Mouse (Mus musculus) olfactory bulb, adult 2 months (tissue): ENCODE measurements around the gene Anapc5. TPM values are rescaled to one million over a fixed set of nuclear protein-coding genes. Genes with fewer than 3 reads are reported as not detected.
A peak's percentile ranks its signal among the peaks of the same experiment; 100 is the strongest.

Source experiments
- H3K27ac ChIP-seq: fragments of 200-500 bp; 2 replicates; pipeline ENCODE4 v1.5.1; 2012; ENCODE audit warnings: low read depth, low read length; ENCODE audit not compliant: insufficient read depth
- H3K4me1 ChIP-seq: fragments of 200-500 bp; 2 replicates; pipeline ENCODE4 v1.6.1; 2012; ENCODE audit warnings: low read length; ENCODE audit not compliant: control insufficient read depth, insufficient read depth
- H3K4me3 ChIP-seq: fragments of 200-500 bp; 2 replicates; pipeline ENCODE4 v1.5.1; 2012; ENCODE audit warnings: mild to moderate bottlenecking, low read depth, low read length, moderate library complexity; ENCODE audit not compliant: insufficient read depth
- CTCF ChIP-seq: fragments of 200-500 bp; IDR thresholded peaks from 2 replicates; pipeline ENCODE4 v1.5.1; 2012; ENCODE audit warnings: low read depth, mild to moderate bottlenecking, low read length, moderate library complexity; ENCODE audit not compliant: insufficient read depth
- POLR2A ChIP-seq: fragments of 200-500 bp; IDR thresholded peaks from 2 replicates; pipeline ENCODE4 v1.6.1; 2012; ENCODE audit warnings: mild to moderate bottlenecking, low read depth, low read length, moderate library complexity; ENCODE audit not compliant: insufficient read depth
- WGBS: fragments of 180-500 bp; shearing (Covaris S2); methylation state at CpG from one replicate; pipeline ENCODE4 v1.1.7; 2018; 5-methylcytosine and 5-hydroxymethylcytosine counted together
- polyA plus RNA-seq: library from polyadenylated mRNA; stranded (reverse); fragments of >200 nt; gene quantifications from 2 replicates; pipeline ENCODE4 v1.2.4, GENCODE M21; 2012; ENCODE audit warnings: low replicate concordance; ENCODE audit not compliant: missing spikeins, insufficient read depth, insufficient read length

Gene Anapc5
- polyA plus RNA-seq, 1 experiment: not detected

GRCm38 (mm10) chr5:122783726-122784406 is 37.3 kb downstream of the Anapc5 start:
- no peak overlapping the region; the same call in none of the 2 replicates for H3K27ac ChIP-seq
- 33% methylated on average over 14 of the region's 14 CpGs for WGBS
- H3K4me3 ChIP-seq: no peak overlapping the region
- TF ChIP-seq CTCF (no peak), POLR2A (no peak)
- peaks cover 11% of the 10 kb centered on the region for H3K4me1 ChIP-seq

DNA sequence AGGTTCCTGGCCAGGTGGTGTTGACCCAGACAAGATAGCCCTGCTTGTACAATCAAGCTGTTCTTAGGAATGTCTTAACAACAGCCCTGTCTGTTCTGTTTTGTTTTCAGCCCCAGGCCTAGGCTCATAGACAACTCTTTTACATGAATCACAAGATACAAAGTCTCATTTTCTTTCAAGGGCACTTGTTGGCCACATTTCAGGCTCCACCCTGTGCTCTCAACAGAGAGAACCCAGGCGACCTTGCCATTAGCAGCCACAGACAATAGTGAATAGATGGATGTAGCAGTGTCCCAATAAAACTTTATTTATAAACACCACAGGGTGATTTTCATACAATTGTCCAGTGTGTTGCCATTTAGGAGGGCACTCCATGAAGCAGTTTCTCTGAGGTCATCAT is 39.1 kb downstream of the Anapc5 start:
- no peak for TF ChIP-seq CTCF
- TF ChIP-seq POLR2A: no peak
- Histone ChIP-seq H3K27ac (no peak overlapping the region), H3K4me1 (peaks cover 20% of the 10 kb centered on the region), H3K4me3 (no peak overlapping the region)
- WGBS: 75% methylated on average over 1 of the region's 1 CpGs

DNA sequence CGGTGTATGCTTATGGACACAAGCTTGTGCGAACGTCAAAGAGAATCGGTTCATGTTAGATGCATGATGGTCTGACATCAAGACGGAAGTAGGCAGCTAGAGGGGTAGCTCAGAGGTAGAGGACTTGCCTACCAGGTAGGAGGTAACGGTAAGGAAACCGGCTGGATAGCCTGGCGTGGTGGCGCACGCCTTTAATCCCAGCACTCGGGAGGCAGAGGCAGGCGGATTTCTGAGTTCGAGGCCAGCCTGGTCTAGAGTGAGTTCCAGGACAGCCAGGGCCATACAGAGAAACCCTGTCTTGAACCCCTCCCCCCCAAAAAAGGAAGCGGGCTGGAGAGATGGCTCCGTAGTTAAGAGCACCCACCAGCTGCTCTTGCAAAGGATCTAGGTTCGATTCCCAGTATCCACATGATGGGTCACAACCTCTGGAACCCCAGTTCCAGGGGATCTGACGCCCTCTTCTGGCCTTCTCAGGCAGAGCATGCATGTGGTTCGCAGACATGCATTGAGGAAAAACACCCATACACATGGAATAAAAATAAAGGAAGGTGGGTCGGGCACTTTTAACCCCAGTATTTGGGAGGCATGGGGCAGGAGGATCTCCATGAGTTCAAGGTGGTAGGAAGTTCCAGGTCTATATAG is 40.2 kb downstream of the Anapc5 start:
- TF ChIP-seq POLR2A (no peak), CTCF (no peak)
- 92% methylated on average over 19 of the region's 19 CpGs for WGBS
- H3K27ac ChIP-seq: no peak overlapping the region
- no peak overlapping the region for H3K4me3 ChIP-seq
- H3K4me1 ChIP-seq: peaks cover 24% of the 10 kb centered on the region

- WGBS: 1% methylated on average over 57 of the region's 63 CpGs
- TF ChIP-seq POLR2A (peak; percentile 33; the same call in 1 of the 2 replicates), CTCF (no peak)
- H3K4me3 ChIP-seq: peak within 1 kb of the TSS; percentile 49
- no peak within 1 kb of the TSS for H3K27ac ChIP-seq
- peaks cover 35% of the 10 kb centered on the region for H3K4me1 ChIP-seq
Observed at GRCm38 (mm10) chr5:122779277-122779834, 41.8 kb downstream of the Anapc5 start, which contains the start of gene Camkk2. Gene Camkk2 (minus strand): TSS chr5:122779409.

DNA sequence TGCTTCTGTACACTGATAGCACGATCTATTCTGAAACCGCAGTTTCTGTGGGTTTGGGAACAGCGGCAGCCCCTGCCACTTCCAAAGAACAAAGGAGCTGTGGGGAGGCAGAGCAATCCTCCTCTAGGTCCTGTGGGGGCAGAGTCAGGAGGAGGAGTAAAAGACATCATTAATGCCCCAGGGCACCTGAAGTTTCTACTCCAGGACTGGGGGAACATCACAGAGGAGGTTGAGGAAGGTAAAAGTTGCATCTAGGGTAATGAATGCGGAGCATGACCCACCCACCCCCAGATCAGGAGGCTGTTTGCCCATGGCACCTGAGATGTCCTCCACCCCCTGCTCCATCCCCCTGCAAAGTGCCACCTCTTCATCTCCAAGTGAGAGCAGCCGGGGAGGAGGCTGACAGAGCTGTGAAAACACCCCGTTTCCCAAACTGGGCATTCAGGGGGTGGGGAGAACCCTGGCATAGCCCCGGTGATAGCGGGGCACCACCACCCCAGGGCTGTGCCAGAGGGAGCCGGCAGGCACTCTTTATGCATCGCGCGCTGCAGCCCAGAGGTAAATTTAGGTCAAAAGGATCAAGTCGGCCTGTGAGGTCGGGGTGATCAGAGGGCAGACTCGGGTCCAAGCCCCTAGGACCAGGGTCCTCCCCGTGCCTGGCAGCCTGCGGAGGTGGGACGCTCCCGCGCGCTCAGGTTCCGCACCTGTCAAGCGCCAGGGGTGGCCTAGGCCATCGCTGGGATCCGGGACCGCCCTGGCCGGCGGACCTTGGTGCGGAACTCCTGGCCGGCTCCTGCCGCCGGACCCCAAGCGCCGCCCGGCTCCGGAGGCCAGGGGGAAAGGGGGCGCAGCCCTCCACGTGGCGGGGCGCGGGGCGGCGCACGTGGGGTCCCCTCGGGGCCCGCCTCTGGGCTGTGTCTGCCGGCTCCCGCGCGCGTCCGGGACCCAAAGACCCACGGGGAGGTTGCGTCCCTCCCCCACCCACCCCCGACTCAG is 42.6 kb downstream of the Anapc5 start:
- TF ChIP-seq POLR2A (no peak), CTCF (no peak)
- Histone ChIP-seq H3K4me1 (peaks cover 38% of the 10 kb centered on the region), H3K27ac (0 out of 2 replicates have a peak overlapping the region, but pooled peaks have one; percentile 3), H3K4me3 (peak overlapping the region; percentile 49)
- 3% methylated on average over 49 of the region's 55 CpGs for WGBS

- 38% methylated on average over 2 of the region's 2 CpGs for WGBS
- no peak overlapping the region; the same call in 1 of the 2 replicates for H3K27ac ChIP-seq
- TF ChIP-seq POLR2A (no peak), CTCF (no peak)
- peaks cover 41% of the 10 kb centered on the region for H3K4me1 ChIP-seq
- no peak overlapping the region for H3K4me3 ChIP-seq
Observed at GRCm38 (mm10) chr5:122777322-122777721, 43.8 kb downstream of the Anapc5 start.

- Histone ChIP-seq H3K4me1 (peaks cover 45% of the 10 kb centered on the region), H3K27ac (peak overlapping the region; percentile 80), H3K4me3 (peak overlapping the region; percentile 30; the same call in 1 of the 2 replicates)
- no peak for TF ChIP-seq POLR2A
- no peak for TF ChIP-seq CTCF
- WGBS: 61% methylated on average over 14 of the region's 14 CpGs
Observed at GRCm38 (mm10) chr5:122775646-122776286, 45.4 kb downstream of the Anapc5 start.

DNA sequence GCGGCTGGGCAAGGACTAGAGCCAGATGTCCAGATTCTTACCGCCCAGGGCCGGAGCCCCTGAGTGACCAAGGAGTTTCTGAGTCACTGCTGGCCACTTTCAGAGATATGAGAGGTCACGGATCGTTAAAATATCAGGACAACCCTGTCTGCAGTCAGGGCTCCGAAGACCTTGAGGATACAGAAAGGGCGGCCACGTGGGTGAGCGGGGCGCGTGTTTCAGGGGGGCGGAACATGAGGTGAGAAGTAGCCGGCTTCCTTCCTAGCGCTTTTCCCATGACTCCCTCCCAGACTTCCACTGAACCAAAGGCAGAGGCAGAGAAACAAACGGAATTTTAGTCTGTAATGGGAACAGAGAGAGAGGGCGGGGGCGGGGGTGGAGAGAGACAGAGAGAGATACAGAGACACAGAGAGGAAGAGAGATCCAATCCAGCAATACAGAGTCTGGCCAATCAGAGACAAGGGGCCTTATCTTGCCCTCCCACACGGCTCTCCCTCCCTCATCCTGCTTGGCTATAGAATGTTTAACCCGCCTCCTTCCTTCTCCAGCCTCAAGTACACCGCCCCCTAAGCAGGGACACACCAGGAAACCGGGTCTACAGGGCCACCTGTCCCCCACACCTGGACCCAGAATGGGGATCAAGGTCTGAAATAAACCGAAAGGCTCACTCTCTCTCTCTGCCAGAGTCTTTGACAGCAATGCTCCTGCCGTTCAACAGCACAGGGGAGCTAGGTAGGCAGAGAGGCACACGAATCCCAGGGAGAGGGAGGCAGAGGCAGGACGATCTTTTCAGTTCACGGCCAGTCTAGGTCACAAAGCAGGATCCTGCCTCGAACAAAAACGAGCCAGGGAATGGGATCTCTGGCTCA is 46.2 kb downstream of the Anapc5 start:
- 53% methylated on average over 28 of the region's 28 CpGs for WGBS
- peak overlapping the region; percentile 80 for H3K27ac ChIP-seq
- peak overlapping the region; percentile 30; the same call in 1 of the 2 replicates for H3K4me3 ChIP-seq

More for the DNA sequence above, 46.2 kb downstream of the Anapc5 start:
- peaks cover 52% of the 10 kb centered on the region for H3K4me1 ChIP-seq
- TF ChIP-seq POLR2A: no peak
- no peak for TF ChIP-seq CTCF
